Mouse (Mus musculus): Measurements from ENCODE around the gene Ugp2.
A peak's percentile ranks its signal among the peaks of the same experiment; 100 is the strongest.
"Not testable (repeated sequence)": the region's sequence is repeated elsewhere in the genome, so short reads cannot be mapped to it uniquely, and the experiment has no call there.

Gene Ugp2

GRCm38 (mm10) chr11:21332639-21333295 is 38.2 kb downstream of the Ugp2 start:
- DNase-seq, result no peak

DNA sequence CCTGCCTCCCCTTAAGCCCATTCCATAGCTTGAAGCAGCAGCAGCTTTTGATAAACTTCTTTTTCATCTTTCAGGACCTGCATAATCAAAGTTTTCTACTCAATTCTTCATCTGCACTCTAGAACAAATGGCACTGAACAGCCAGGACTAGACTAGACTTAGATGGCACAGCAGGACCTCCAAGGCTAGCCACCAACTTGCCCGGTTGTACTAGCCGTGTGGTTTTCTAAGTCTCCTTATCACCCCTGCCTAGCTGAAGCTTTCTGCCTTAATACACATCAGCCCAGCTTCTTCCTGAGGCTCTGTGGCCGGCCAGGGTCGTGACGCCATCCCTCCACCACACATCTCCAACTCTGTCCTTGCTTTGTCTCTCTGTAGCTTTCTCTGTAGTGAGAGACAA is 42.9 kb downstream of the Ugp2 start:
- DNase-seq, result no peak

DNA sequence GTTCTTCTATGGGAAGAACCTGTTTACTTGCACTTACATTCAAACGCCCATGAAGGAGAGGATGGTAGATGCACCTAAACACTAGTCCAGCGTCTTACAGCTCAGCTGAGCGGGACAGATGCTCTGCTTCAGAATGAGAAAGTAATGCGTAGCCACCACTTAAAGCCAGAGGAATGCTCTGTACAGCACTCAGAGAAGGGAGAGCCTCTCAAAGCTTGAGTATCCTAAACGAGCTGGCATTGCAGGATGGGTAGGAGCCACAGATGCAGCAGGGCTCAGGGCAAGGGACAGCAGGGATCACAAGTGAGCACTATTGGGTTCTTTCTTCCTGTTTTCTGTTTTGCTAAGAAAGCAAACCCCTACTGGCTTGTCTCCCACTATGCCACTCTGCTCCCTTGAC is 43.5 kb downstream of the Ugp2 start:
- DNase-seq, result peak; percentile 21 to 35

DNA sequence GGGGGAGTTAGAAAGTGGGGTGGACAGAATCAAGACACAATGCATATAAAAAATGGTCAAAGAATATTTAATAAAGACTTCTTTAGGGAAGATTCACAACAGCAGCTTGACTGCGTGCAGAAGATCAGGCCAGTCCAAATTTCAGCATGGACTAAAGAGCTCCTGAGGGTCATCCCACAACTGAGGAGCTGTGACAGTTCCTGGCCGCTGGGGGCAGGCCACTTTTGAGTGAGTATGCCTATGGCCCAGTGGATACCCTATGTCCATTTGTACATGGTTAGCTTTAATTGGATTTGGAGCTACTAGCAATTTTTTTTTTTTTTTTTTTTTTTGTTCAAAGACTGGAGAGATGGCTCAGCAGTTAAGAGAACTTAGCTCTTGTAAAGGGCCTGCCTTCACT is 44.2 kb downstream of the Ugp2 start:
- DNase-seq, result no peak

- no peak for DNase-seq
These were observed 45.2 kb downstream of the Ugp2 start for GRCm38 (mm10) chr11:21325781-21326180.

DNA sequence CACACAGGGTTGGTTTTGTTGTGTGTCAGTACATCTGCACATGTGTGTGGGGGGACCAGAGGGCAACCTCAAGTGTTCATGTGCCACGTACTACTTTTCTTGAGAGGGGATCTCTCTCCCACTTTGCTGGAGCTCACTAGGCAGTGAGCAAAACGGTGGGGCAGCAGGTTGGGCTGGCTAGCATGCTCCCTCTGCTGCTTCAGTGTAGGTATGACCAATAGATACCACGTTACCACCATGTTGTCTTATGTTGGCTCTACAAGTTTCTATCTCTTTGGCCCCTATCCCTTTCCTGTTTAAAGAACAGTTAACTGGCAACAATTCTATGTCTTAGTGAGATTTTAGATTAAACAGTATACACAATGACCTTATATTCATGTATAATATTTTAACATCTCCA is 48.7 kb downstream of the Ugp2 start:
- no peak for DNase-seq

DNA sequence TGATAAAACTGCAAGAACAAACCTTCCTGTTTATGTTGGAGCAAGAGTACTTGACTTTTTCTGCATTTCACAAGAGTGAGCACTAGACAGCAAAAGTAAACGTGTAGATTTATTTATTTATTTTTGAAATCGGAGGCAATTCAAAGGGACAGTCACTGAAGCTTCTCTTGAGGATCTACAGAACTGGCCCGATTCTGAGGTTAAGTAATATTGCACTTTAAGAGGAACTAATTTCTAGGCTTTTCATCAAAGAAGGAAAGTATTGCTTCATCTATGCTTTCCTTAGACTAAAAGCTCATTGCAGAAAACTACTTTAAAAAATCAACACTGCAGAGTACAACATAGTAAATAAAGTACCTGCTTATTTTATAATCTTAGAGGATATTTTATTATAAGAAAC is 49.4 kb downstream of the Ugp2 start:
- no peak for DNase-seq

DNA sequence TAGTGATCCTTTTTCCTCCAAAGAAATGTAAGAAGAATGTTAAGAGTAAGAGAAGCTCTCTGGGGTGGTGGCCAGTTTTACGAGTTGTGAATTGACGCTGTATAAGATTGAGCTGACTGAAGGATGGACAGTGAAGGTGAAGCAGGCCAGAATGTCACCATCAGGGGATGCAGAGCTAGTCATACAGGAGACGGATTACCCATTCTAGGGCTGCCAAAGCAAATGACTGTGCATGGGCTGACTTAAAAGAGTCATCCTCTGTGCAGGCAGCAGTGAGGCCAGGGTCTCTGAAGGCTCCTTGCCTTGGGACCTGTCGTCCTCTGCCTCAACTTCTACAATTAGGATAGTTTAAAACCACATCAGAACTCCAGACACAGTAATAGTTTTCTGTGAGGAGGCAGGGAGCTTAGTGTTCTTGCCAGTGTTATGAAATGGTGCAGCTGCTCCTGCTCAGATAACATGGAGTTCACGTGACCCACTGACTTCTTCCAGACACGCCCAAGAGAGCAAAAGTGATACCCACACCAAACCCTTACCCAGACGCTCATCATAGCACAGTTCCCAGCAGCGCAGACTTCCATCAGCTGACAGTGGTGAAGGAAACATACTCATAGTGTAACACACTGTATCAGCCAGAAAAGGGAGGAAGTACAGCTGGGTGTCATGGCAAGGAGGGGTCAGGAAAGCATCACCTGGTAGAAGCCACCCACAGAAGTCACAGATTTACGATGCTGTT is 56.9 kb downstream of the Ugp2 start:
- DNase-seq, result peak in 1 of 2 experiments; percentile 14

DNA sequence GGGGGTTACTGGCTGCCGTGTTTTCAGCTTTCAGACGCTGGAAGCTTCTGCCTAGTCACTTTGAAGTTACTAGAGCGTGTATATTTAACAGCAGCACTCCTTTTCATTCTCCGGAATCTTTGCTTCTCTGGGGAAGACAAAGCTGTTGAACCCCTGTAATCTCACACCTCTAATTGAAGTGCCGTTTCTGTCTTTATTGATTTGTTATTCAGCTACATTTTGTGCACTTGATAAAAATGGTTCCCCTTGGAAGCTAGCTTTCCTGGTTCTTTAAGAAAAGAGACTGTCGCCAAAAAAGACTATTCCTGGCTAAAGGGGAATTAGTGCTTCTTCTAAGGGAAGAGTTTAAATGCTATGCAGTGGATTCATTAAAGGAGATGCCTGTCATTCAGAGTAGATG is 61.5 kb downstream of the Ugp2 start:
- no peak for DNase-seq

- DNase-seq, result peak in 1 of 2 experiments; percentile 16
These were observed 62.9 kb downstream of the Ugp2 start for GRCm38 (mm10) chr11:21308119-21308518.

GRCm38 (mm10) chr11:21307078-21307668 is 63.8 kb downstream of the Ugp2 start:
- peak in 1 of 2 experiments; percentile 15 for DNase-seq

DNA sequence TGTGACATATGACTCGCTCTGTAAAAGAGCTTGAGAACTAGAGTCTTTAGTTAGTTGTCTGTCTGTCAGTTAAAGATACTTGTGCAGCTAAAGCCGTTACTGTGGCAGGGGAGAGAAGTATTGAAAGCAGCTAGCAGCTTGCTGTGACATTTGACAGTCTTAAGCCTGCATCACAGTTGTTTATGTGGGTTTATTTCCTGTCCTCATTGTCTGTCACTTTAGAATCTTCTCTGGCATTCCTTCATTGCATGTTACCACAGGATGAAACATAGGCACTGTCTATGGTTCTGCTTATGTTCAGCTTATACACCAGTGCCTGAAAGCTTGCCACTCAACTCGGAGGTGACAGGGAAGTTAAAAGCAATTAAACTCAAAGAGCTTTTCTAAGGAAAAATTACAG is 67.4 kb downstream of the Ugp2 start:
- no peak for DNase-seq

- DNase-seq, result no peak
These were observed 75.5 kb downstream of the Ugp2 start for GRCm38 (mm10) chr11:21295486-21295885.

DNA sequence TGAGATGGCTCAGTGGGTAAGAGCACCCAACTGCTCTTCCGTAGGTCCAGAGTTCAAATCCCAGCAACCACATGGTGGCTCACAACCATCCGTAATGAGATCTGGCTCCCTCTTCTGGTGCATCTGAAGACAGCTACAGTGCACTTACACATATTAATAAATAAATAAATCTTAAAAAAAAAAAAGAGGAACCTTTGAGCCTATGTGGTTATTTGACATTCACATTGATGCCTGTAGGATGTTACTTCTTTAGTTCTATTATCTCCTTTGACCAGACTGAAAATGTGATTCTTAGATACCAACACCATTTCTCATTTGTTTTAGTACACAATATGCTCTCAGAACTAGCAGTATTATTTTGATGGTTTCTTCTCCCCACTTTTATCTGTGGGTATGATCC is 82.8 kb downstream of the Ugp2 start:
- not testable (repeated sequence) for DNase-seq

GRCm38 (mm10) chr11:21286391-21286790 is 84.6 kb downstream of the Ugp2 start:
- DNase-seq, result no peak

- no peak for DNase-seq
These were observed 94.8 kb downstream of the Ugp2 start for GRCm38 (mm10) chr11:21276151-21276550.

All from lung, adult 18-20 months (tissue).